Mouse (Mus musculus): Measurements from ENCODE around the gene Psma6. TPM values are rescaled to one million over a fixed set of nuclear protein-coding genes. Genes with fewer than 3 reads are reported as not detected.
A peak's percentile ranks its signal among the peaks of the same experiment; 100 is the strongest.
"Not testable (repeated sequence)": the region's sequence is repeated elsewhere in the genome, so short reads cannot be mapped to it uniquely, and the experiment has no call there.

Gene Psma6
- total RNA-seq (2022) = 100 to 1,000 TPM; 149 to 159 (median 156) TPM

DNA sequence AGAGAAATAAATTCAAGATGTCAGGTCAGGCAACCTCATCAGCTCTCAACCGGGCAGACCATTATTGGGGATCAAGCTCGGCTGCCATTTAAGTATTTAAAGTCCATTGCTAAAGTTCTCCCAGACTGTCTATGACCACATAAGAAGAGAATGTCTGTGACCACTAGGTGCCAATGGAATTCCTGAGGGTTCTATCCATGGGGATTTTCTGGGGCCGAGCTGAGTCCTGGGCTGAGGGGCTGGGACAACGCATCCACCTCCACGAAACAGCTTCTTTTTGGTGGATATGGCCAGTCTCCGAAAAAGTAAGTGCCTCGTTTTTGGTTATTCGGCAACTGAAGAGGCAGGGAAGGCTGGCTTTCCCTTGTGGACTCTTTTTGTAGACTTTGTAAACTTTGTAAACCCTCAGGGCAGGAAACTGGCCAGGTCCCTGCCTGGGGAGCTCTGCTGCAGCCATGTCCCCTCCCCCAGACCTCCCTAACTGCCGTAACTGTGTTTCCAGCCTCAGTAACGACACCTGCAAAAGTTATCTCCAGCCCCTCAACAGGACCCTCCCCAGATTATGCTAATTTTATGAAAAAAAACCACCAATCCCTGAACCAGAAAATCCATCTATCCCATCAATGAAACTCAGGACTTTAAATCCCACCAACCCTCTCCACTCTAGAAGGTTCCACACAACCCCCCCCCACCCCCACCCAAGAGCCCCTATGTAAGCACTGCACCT is at the start of gene Psma6:
Gene Psma6 (plus strand): TSS at position 200 of the 727 bp plus-strand sequence.
- no peak for DNase-seq (ENCODE audit: low spot score)

DNA sequence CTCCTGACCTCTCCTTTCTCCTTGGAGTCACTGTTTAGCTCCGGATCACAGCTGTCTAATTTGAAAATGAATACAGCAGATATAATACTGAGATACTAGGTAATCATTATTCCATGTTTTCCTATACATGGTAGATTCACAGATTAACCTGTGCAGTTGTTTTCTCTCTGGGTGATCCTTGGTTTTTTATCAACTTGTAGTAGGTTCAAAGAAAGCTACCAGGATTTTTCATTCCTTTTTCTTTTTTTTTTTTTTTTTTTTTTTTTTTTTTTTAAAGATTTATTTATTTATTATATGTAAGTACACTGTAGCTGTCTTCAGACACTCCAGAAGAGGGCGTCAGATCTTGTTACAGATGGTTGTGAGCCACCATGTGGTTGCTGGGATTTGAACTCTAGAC is 45.5 kb upstream of the Psma6 start:
- DNase-seq (ENCODE audit: low spot score) = not testable (repeated sequence)

DNA sequence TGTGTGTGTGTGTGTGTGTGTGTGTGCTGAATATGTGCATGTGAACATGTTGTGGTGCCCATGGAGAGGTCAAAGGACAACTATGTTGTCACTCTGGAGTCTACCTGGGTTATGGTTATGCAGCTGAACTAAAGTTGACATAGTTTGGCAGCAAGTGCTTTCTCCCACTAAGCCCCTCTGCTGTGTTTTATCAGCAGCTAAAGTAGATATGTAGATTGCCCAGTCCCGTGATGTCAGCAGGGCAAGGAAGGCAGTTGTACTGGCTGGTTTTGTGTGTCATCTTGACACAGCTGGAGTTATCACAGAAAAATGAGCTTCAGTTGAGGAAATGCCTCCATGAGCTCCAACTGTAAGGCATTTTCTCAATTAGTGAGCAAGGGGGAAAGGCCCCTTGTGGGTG is 41.0 kb upstream of the Psma6 start:
- DNase-seq (ENCODE audit: low spot score) = not testable (repeated sequence)

DNA sequence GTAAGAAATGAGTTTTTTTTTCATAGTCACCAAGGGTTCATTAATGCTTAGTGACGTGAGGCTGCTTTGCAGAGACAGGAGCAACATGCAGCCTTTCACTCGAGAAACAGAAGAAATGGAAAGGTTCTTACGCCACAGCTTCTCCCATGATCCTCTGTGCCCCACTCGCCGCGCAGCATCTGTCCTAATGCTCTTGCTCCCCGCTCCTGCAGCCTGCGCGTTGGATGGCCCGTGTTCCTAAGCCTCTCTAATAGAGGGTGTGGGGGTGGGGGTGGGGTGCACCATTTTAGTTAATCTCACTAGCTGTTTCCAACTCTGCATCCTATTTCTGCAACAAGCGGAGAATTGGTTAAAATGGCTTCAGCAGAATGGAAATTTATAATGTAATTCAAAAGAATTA is 40.0 kb upstream of the Psma6 start:
- DNase-seq (ENCODE audit: low spot score) = no peak

DNA sequence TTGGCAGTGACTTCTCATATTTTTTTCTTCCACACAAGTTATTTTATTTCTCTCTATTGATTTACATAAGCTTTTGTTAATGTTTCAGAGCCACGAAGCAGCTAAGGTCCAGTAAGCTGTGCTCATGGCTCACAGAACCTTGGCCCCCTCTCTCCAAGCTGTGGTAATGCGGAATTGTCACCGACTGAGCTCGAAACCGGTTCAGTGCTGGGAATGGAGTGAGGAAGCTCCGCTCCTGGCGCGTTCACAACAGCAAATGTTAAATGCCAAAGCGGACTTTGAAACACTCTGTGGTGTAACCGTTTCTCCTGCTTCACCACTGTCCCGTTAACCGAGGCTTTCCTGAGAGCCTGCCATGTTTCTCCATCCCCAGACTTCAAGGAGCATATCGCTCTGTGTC is 39.4 kb upstream of the Psma6 start:
- DNase-seq (ENCODE audit: low spot score) = no peak

DNA sequence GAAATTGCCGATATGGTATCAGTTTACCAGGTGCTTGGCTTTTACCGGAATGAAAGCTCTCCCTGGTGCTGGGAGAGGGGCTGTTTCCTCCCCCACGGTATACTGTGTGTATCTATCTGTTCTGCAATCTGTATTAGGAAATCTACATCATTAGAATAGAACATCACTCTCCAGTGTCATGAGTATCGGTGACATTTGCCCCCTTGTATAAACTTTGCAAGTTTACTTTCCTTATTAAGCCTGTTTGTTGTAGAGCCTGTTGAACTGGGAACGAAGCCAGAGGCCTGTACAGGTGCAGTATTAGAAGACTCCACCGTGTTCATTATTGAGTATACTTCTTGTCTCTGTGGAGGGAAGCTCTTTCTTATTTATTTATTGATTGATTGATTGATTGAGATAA is 30.6 kb upstream of the Psma6 start:
- DNase-seq (ENCODE audit: low spot score) = no peak

DNA sequence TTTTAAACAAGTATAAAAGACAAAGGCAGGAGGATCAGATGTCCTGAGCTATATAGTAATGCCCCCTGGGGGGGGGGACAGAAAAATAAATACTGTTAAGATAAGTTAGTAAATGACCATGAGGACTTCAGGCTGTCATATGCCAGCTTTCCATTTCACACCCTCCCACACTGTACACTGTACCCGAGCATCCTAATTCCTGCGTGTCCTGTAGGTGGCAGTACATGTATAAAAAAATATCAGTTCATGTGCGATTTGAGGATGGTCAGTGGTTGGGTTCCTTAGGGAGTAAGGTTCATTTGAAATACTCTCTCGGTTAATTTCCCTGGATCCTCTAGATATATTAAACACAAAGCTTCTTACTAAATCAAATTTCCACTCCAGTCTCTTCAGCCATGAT is 29.1 kb upstream of the Psma6 start:
- DNase-seq (ENCODE audit: low spot score) = peak; percentile 55

DNA sequence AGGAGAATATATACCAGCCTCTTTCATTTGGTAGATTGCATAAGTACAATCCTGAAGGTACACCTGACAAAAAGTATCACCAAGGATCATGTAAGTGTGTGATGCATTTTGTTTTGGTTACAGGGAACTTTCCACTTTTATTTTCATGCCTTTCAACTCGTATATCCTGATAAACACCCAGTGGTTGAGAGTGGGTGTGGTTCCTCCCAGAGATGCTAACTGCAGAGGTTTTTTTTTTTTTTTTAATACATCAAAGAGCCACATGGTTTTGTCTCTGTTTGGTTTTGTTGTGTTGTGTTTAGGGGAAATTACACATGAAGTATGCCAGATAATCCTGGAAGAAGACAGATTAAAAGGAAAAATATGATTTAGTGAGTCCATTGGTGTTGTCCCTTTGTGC is 26.7 kb upstream of the Psma6 start:
- DNase-seq (ENCODE audit: low spot score) = no peak

DNA sequence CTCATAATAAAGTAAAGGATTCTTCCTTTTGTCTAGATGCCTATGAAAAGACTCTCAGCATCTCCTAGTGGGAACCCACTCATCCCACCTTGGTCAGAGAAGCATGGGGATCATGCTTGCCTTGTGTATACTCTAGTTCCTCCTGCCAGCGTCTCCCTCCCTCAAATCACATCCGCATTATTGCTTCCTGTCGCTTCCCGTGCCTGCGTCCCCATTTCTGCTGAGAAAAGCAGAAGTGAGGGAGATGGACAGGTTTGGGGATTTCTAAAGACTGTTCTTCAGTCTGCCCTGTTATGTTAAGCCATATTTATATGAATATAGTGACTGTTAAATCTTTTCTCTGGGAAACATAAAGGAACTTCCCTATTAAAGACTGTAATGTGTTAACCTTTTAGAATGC is 23.1 kb upstream of the Psma6 start:
- DNase-seq (ENCODE audit: low spot score) = no peak

DNA sequence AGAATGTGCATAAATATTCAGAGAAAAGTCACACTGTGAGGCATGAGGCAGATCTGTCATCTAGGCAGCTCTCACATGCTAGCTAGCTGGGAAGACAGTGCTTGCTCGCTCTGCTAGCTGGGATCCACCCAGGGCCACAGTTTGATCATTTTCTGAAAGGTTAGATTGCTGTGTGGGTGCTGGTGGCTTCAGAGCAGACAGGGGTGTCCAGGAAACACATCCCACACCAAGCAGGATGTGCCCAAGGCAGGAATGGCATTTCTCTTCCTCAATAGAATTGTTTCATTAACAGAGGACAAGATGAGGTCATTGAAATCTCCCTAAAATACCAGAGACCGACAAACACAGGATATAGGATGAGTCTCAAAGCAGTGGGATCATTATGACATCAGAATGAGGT is 18.9 kb upstream of the Psma6 start:
- DNase-seq (ENCODE audit: low spot score) = no peak

DNA sequence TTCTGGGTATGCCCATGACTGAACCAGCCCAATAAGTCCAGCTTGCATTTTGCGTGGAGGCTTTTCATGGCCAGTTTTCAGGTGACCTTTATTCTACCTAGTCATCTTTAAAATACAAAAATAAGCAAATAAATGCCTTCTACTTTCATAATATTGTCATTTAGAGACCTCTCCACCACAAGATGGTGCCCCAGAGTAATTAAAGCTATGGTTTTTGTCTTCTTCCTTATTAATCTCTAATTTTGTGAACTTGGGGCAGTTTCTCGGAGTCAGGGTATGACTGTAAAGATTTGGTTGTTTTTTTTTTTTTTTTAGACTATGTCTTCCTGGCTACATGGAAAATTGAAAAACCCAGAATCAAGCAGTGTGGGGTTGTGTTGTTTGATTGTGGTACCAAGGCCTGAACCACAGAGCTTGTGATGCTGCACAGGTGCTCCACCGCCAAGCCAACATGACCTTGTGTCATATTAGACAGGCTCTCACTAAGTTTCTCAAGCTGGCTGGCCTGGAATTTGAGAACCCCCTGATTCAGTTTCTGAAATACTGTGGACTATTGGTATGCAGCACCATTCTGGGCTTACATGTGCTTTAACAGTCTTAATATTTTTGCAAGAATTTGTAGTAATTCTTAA is 11.5 kb upstream of the Psma6 start:
- DNase-seq (ENCODE audit: low spot score) = no peak

DNA sequence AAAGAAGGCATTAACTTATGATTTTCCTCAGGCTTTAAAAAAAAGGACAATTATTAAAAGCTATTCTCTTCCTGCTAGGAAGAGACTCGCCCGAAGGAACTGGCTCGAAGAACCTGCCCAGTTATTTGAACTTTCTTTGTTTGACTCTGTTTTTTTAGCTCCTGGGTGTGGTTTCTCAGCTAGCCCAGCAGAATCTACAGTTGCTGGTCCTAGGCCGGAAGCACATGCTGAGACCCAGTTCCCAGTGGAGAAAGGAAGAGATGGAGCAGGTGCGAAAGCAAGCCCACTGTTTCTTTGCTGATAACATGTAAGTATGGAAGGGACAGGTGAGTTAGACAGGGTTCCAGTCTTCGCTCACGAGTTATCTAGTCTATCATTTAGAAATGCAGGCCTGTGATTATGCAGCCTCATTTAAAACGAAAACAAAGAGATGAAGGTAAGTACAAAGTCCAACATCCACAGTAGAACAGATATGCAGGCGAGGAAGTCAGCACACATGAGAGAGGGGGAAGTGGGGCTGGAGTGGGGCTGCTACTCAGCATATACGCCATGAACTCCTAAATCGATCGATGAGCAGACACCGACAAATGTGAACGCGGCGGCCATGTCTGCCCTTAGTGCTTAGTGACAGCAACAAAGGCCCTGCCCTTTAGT is 6.9 kb upstream of the Psma6 start:
- DNase-seq (ENCODE audit: low spot score) = peak; percentile 21

DNA sequence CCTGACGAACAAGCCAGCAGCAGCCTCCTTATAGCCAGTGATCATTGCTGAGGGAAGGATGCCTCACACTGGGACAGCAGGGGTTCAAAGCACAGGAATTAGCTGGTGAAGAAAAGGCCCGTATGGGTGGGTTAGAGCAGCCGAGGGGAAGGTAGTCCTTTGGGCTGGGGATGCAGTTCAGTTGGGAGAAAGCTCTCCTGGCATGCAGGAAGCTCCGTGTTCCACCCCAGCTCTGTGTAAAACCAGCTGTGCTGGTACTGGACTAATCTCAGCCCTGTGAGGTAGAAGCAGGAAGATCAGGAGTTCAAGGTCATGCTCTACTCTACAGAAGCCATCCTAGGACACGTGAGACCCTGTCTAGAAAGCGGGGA is 6.4 kb upstream of the Psma6 start:
- no peak for DNase-seq (ENCODE audit: low spot score)

DNA sequence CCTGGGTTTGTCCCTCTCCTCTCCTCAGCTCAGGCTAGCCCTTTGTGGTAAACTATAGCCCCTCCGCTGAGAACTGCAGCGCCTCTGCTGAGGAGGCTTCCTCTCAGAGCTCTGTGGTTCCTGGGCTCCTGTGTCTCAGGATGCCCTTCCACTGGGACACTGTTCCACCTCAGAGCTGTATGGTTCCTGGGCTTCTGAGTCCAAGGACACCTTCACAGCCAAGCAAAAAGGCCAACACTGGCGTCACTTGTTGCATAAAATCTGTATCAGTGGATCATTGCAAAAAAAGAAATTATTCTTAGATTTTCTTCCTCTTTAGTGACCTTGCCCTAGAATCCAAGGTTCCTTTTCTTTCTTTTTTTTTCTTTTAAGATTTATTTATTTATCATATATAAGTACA is 804 bp downstream of the Psma6 start:
- DNase-seq (ENCODE audit: low spot score) = no peak

DNA sequence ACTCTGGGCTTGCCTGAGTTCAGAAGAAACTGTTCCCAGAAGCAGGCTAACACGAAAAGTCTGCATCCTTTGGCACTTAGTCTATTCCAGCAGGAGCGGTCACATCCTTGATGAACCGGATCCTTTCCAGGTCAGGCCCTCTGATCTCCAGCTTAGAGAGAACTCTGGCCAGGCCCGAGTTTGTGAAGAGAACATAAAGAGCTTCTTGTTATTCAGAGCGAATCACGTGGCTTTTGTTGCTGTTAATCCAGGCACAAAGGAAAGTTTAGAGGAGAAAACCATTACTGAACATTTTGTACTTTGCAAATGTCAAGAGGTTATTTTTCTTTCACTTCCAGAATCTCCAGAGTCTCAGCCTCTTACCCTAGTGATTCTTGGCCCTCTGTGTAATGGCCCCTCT is 1.9 kb downstream of the Psma6 start:
- DNase-seq (ENCODE audit: low spot score) = peak; percentile 86

DNA sequence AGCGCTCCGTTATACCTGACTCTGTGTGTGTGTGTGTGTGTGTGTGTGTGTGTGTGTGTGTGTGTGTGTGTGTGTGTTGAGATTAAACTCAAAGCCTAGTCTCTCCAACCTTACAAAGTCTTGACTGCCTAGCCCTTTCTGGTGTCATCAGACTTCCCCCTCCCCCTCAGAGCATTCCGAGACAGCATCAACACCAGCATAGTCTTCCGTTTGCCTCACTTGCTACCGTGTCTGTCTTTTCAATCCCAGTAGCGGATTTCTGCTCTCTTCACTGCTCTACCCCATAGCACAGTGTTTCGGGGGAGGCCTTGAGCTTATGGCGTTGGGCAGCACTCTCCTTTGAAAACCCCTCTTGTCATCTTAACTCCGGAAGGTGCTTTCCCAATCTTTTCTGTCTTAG is 2.4 kb downstream of the Psma6 start:
- no peak for DNase-seq (ENCODE audit: low spot score)

DNA sequence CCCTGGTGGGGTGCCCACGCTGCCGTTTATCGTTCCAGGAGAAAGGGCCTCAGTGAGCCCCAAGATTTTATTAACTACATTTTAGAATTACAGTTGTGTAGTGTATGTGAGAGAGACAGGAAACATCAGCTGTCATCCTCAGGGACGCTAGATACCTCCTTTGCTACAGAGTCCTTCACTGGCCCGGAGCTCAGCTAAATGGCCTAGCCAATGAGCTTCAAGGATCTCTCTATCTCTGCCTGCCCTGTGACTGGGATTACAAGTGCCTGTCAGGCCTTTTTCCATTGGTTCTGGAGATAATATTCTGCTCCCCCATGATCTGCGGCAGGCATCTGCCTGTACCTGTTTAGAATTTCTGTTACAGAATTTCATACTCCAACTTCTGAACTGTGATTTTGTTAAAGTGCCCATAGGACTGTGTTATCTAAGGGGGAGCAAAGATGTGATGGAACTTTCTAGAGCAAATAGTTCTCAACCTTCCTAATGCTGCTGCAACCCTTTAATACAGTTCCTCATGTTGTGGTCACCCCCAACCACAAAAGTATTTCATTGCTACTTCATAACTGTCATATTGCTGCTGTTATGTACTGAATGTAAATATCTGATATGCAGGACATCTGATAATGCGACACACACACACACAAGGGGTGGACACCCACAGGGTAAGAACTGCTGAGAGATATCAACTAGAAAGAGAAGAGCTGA is 3.2 kb downstream of the Psma6 start:
- no peak for DNase-seq (ENCODE audit: low spot score)

DNA sequence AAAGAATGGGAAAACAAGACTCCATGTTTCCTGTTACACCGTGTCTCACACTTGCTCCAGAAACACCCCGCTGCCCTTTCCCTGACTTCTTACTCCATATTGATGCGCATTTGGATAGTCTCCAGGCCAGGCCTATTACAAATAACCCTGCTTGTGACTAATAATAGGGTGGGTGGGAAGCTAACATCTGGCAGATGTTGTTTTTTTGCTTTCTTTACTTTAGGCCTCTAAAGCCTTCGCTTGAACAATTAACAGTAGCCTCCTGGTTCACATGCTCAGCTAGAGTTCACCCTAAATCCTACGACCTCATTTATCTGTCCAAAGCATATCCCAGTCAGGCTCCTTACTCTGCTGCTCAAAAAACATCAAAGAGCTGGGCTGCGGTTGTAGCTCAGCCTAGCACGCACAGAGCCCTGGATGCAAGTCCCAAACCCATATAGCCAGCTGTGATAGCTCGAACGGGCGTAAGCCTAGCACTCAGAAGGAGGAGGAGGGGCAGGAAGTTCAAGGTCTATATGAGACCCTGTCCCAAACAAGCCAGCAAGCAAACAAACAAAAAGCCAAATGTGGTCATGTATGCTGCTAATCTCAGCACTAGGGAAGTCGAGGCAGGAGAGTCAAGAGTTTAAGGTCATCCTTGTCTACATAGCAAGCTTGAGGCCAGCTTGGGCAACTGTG is 3.9 kb downstream of the Psma6 start:
- DNase-seq (ENCODE audit: low spot score) = no peak

DNA sequence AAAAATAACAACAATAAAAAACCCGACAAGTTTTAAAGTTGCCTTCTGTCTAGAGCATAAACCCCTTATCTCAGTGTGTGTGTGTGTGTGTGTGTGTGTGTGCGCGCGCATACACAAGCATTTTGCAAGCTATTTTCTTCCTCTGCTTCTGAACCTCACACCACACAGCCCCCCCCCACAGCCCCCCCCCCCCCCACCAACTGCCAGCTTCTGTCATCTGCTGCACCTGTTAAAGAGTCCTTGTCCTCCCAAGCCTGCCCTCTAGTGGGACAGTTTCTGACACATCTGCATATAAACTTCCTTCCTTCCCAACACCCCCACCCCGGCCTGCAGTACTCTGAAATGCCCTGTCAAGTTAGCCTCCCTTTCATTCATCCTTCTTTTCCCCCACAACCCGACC is 4.5 kb downstream of the Psma6 start:
- DNase-seq (ENCODE audit: low spot score) = no peak

DNA sequence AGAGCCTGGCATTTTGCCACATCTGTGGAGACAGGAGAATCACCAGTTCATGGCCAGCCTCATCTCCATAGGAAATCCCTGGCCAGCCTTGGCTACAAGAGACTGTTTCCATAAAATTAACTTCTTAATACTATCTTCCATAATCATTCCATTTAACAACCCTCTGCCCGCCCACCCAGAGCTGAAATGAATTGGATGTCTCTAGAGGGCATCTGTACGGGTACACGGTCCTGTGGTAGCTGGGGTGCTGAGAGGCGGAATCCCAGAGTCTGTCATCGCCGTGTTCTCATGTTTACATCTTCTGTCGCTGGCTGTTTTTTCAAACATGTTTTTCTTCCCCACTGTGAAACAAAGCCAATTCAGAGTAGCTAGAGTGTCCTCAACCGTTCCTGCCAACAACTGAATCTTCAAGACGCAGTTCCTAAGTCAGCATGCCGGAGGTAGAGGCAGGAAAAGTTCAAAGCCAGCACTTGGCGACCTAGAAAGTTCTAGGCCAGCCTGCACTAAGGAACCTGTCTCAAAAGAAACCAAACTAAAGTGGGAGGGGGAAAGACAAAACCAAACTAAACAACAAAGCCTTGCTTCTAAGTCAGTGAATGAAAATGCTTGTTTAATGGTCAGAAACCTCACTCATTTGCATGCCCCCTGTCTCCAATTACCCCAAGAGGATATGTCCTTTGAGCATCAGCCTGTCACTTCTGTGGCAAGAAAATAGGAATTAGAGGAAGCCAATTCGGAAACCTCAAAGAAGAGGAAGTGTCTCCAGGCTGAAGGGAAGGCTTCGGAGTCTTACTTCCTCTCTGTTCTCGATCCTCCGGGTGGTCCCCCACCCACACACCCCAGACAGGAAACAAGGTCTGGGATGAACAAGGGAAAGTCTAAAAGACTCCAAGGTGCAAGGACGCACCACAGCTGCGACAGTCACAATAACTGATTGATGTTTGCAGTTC is 5.4 kb downstream of the Psma6 start:
- DNase-seq (ENCODE audit: low spot score) = peak; percentile 53

DNA sequence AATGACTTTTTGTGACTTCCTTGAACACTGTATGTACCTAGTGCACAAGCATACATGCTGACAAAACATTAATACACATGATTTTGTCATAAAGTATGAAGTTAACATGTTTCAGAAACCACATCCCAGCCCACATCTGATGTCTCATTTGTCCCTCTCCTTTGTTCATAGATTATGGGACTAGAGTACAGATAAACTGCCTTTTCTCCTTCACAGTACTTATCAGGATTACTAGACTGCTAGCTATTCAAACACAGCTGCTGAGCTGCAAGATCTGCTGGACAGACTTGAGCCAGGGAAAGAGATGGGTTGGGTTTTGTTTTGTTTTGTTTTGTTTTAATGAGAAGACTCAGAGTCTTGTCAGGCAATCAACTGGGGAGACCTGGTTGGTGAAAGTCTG is 8.1 kb downstream of the Psma6 start:
- DNase-seq (ENCODE audit: low spot score) = no peak
